Mouse (Mus musculus) cortical plate, adult 2 months (tissue): ENCODE measurements around the gene Ppp6r2.

Experiments used
- CTCF ChIP-seq: fragments of 200-500 bp; IDR thresholded peaks from 2 replicates; pipeline ENCODE4 v1.5.1; 2011; ENCODE audit warnings: mild to moderate bottlenecking, control low read depth, low read length; ENCODE audit not compliant: insufficient read depth; ENCODE audit errors: extremely low read depth
- POLR2A ChIP-seq: fragments of 200-500 bp; IDR thresholded peaks from 2 replicates; pipeline ENCODE4 v1.6.1; 2011; ENCODE audit warnings: mild to moderate bottlenecking, low read length, control low read depth; ENCODE audit not compliant: insufficient read depth; ENCODE audit errors: extremely low read depth

DNA sequence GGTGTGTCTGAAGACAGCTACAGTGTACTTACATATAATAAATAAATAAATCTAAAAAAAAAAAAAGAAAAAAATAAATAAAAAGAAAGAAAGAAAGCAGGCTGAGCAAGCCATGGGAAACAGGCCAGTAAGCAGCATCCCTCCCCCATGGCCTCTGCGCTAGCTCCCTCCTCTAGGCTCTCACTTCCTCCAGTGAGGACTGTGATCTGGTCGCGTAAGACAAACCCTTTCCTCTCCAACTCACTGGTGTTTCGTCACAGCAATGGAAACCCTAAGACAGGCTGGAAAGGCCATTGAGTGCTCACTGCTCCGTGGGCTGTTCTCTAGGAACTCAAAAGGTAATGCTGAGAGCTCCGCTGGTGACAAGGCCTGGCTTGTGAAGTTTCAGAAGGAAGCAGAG, 37.7 kb downstream of the Ppp6r2 start:
- no peak for TF ChIP-seq POLR2A
- TF ChIP-seq CTCF, result no peak
